Mouse (Mus musculus): ENCODE results near the gene Tmod1.

The Tmod1 gene

GRCm38 (mm10) chr4:46087852-46088251 is 49.1 kb downstream of the Tmod1 start:
- in situ Hi-C loops (cut with MboI, MseI) = no loop called here

- in situ Hi-C loops (cut with MboI, MseI) = no loop called here
Measured at GRCm38 (mm10) chr4:46089524-46090125, 50.9 kb downstream of the Tmod1 start.

GRCm38 (mm10) chr4:46092429-46093076 is 53.8 kb downstream of the Tmod1 start:
- in situ Hi-C loops (cut with MboI, MseI) = no loop called here

- in situ Hi-C loops (cut with MboI, MseI) = no loop called here
Measured at GRCm38 (mm10) chr4:46094916-46095825, 56.4 kb downstream of the Tmod1 start.

- in situ Hi-C loops (cut with MboI, MseI) = no loop called here
Measured at GRCm38 (mm10) chr4:46095826-46096159, 57.1 kb downstream of the Tmod1 start.

- in situ Hi-C loops (cut with MboI, MseI) = no loop called here
Measured at GRCm38 (mm10) chr4:46096546-46096945, 57.8 kb downstream of the Tmod1 start.

GRCm38 (mm10) chr4:46097591-46097990 is 58.9 kb downstream of the Tmod1 start:
- in situ Hi-C loops (cut with MboI, MseI) = no loop called here

GRCm38 (mm10) chr4:46099132-46099531 is 60.4 kb downstream of the Tmod1 start:
- in situ Hi-C loops (cut with MboI, MseI) = no loop called here

GRCm38 (mm10) chr4:46100539-46100938 is 61.8 kb downstream of the Tmod1 start:
- in situ Hi-C loops (cut with MboI, MseI) = no loop called here

- in situ Hi-C loops (cut with MboI, MseI) = no loop called here
Measured at GRCm38 (mm10) chr4:46101211-46101711, 62.5 kb downstream of the Tmod1 start.

- in situ Hi-C loops (cut with MboI, MseI) = no loop called here
Measured at GRCm38 (mm10) chr4:46102078-46102769, 63.5 kb downstream of the Tmod1 start.

GRCm38 (mm10) chr4:46110084-46110483 is 71.3 kb downstream of the Tmod1 start:
- in situ Hi-C loops (cut with MboI, MseI) = no loop called here

GRCm38 (mm10) chr4:46111361-46111760 is 72.6 kb downstream of the Tmod1 start:
- in situ Hi-C loops (cut with MboI, MseI) = no loop called here

GRCm38 (mm10) chr4:46115308-46115707 is 76.6 kb downstream of the Tmod1 start:
- in situ Hi-C loops (cut with MboI, MseI) = no loop called here

- in situ Hi-C loops (cut with MboI, MseI) = no loop called here
Measured at GRCm38 (mm10) chr4:46116544-46117175, 77.9 kb downstream of the Tmod1 start.

- in situ Hi-C loops (cut with MboI, MseI) = no loop called here
Measured at GRCm38 (mm10) chr4:46117536-46117935, 78.8 kb downstream of the Tmod1 start.

GRCm38 (mm10) chr4:46119514-46120094 is 80.9 kb downstream of the Tmod1 start:
- in situ Hi-C loops (cut with MboI, MseI) = loop anchor here (10.0 kb wide), 1 partner anchor 165 kb away; no protein-coding TSS in a partner anchor

- in situ Hi-C loops (cut with MboI, MseI) = loop anchor here (10.0 kb wide), 1 partner anchor 166 kb away; no protein-coding TSS in a partner anchor
Measured at GRCm38 (mm10) chr4:46120767-46121166, 82.0 kb downstream of the Tmod1 start.

GRCm38 (mm10) chr4:46123358-46123757 is 84.6 kb downstream of the Tmod1 start:
- in situ Hi-C loops (cut with MboI, MseI) = loop anchor here (10.0 kb wide), 1 partner anchor 169 kb away; no protein-coding TSS in a partner anchor

- in situ Hi-C loops (cut with MboI, MseI) = loop anchor here (10.0 kb wide), 1 partner anchor 172 kb away; no protein-coding TSS in a partner anchor
Measured at GRCm38 (mm10) chr4:46126541-46126940, 87.8 kb downstream of the Tmod1 start.

Data from T-helper 1 cell (primary cell).